Mouse (Mus musculus): Measurements from ENCODE around the gene Zhx3.

Gene Zhx3

GRCm38 (mm10) chr2:160804794-160805527 lies 67.8 kb downstream of the Zhx3 start:
- DNase-seq (ENCODE audit: low spot score): no peak

- DNase-seq (ENCODE audit: low spot score): no peak
Measured at GRCm38 (mm10) chr2:160802326-160802725, 70.5 kb downstream of the Zhx3 start.

GRCm38 (mm10) chr2:160800967-160801366 lies 71.8 kb downstream of the Zhx3 start:
- DNase-seq (ENCODE audit: low spot score): no peak

- no peak for DNase-seq (ENCODE audit: low spot score)
Measured at GRCm38 (mm10) chr2:160798206-160798605, 74.6 kb downstream of the Zhx3 start.

GRCm38 (mm10) chr2:160796973-160797372 lies 75.8 kb downstream of the Zhx3 start:
- peak; percentile 35 for DNase-seq (ENCODE audit: low spot score)

GRCm38 (mm10) chr2:160793117-160793516 lies 79.7 kb downstream of the Zhx3 start:
- peak; percentile 1 for DNase-seq (ENCODE audit: low spot score)

- DNase-seq (ENCODE audit: low spot score): no peak
Measured at GRCm38 (mm10) chr2:160789741-160790140, 83.1 kb downstream of the Zhx3 start.

- no peak for DNase-seq (ENCODE audit: low spot score)
Measured at GRCm38 (mm10) chr2:160789046-160789445, 83.8 kb downstream of the Zhx3 start.

- no peak for DNase-seq (ENCODE audit: low spot score)
Measured at GRCm38 (mm10) chr2:160786333-160786732, 86.5 kb downstream of the Zhx3 start.

- DNase-seq (ENCODE audit: low spot score): no peak
Measured at GRCm38 (mm10) chr2:160780834-160781219, 92.0 kb downstream of the Zhx3 start.

- no peak for DNase-seq (ENCODE audit: low spot score)
Measured at GRCm38 (mm10) chr2:160780154-160780833, 92.5 kb downstream of the Zhx3 start.

GRCm38 (mm10) chr2:160778034-160778433 lies 94.8 kb downstream of the Zhx3 start:
- DNase-seq (ENCODE audit: low spot score): no peak

- DNase-seq (ENCODE audit: low spot score): no peak
Measured at GRCm38 (mm10) chr2:160771325-160772276, 101.2 kb downstream of the Zhx3 start.

- no peak for DNase-seq (ENCODE audit: low spot score)
Measured at GRCm38 (mm10) chr2:160770871-160771270, 101.9 kb downstream of the Zhx3 start.

- DNase-seq (ENCODE audit: low spot score): no peak
Measured at GRCm38 (mm10) chr2:160770409-160770808, 102.4 kb downstream of the Zhx3 start.

- DNase-seq (ENCODE audit: low spot score): no peak
Measured at GRCm38 (mm10) chr2:160768997-160769396, 103.8 kb downstream of the Zhx3 start.

GRCm38 (mm10) chr2:160768097-160768695 lies 104.6 kb downstream of the Zhx3 start:
- DNase-seq (ENCODE audit: low spot score): no peak

GRCm38 (mm10) chr2:160767201-160767600 lies 105.6 kb downstream of the Zhx3 start:
- no peak for DNase-seq (ENCODE audit: low spot score)

- no peak for DNase-seq (ENCODE audit: low spot score)
Measured at GRCm38 (mm10) chr2:160766371-160766771, 106.4 kb downstream of the Zhx3 start.

GRCm38 (mm10) chr2:160765096-160765495 lies 107.7 kb downstream of the Zhx3 start:
- no peak for DNase-seq (ENCODE audit: low spot score)

GRCm38 (mm10) chr2:160764386-160764785 lies 108.4 kb downstream of the Zhx3 start:
- no peak for DNase-seq (ENCODE audit: low spot score)

GRCm38 (mm10) chr2:160763816-160764215 lies 109.0 kb downstream of the Zhx3 start:
- DNase-seq (ENCODE audit: low spot score): no peak

Data from urinary bladder, postnatal 25 days (tissue).